Mouse (Mus musculus): ENCODE measurements around the gene Hoxc9.

The Hoxc9 gene

DNA sequence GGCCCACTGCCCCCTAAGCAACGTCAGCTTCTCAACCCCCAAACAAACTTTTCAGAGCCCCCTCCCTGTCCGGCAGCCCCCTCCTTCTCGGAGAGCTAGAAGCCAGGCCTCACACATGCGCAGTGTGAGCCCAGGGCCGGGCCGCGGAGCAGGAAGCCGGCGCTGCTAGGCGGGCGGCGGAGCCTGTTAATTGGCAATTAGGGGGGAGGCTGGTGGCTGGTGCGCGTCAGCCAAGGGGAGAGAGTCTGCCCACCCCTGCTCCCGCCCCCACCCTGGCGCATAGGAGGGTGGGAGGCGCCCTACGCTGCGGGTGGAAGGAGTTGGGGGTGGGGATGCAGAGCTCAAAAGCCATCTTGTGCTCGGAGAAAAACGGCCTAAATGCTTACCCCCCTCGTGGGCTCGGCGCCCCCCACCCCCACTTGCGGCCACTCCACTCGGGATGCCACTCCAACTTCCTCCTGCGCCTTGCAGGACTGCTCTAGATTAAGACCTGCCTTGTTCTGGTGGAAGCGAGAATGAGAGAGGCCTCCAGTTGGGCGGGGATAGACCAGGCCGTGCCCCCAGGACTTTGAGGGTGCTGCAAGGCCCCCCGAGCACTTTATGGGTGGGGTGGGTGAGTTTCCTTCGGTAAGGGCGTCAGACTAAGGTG lies 23.1 kb downstream of the Hoxc9 start:
- DNase-seq (ENCODE audit: low spot score): peak; percentile 86

DNA sequence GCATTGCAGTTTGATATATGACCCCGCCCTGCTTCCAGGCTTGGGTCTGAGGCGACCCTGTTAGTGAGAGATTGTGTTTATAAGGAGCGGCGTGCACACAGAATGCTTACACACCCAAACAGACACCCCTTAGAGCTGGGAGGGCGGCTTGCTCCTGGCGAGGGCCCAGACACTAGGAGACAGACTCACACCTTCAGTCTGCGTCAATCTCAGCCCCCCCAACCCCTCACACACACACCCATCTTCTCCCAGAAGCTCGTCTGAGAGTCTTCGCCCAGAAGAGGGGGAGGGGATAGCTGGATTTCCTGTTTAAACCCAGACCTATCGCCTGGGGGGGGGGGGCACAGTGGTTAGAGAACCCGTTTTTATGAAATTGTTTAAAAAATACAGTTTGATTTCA lies 23.7 kb downstream of the Hoxc9 start:
- no peak for DNase-seq (ENCODE audit: low spot score)

DNA sequence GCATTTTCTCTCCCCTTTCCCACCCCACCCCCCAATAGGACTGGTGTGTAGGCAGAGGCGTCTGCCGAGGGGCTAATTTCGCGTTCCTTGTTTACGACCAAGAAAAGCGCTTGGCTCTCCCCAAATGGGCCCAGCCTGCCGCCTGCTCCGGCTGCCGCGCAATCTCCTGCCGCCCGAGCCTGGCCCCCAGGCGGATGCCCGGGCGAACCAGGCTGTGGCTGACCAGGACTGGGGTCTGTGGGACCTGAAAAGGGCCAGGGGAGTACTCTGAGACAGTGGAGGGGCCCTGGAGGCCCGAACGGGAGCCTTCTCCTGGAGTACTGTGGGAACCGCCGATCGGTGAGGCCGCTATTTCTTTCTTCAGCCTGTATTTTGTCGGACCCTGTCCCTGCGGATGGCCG lies 24.3 kb downstream of the Hoxc9 start:
- no peak for DNase-seq (ENCODE audit: low spot score)

- DNase-seq (ENCODE audit: low spot score): no peak
Measured at GRCm38 (mm10) chr15:103001370-103001769, 25.1 kb downstream of the Hoxc9 start.

- DNase-seq (ENCODE audit: low spot score): no peak
Measured at GRCm38 (mm10) chr15:103002156-103002555, 25.9 kb downstream of the Hoxc9 start.

GRCm38 (mm10) chr15:103002821-103003448 lies 26.7 kb downstream of the Hoxc9 start:
- no peak for DNase-seq (ENCODE audit: low spot score)

DNA sequence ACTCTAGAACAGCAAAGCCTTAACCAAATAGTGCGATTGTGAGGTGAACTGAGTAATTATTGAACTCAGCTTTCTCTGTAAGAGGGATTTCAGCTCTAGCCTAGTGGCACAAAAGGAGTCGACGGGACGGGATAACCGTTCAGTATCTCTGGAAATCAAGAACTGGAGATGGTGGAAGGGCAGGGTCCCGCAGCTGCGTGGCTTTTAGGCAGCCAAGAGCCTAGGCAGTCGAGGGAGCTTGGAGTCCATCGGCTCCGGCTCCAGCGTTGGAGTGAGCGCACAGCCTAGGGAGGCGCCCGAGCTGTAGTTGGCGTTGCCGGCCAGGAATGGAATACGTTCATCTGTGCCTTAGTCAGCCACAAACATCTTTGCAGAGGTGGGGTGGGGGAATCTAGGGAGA lies 29.1 kb downstream of the Hoxc9 start:
- DNase-seq (ENCODE audit: low spot score): no peak

GRCm38 (mm10) chr15:103005797-103006196 lies 29.6 kb downstream of the Hoxc9 start:
- no peak for DNase-seq (ENCODE audit: low spot score)

- DNase-seq (ENCODE audit: low spot score): no peak
Measured at GRCm38 (mm10) chr15:103006326-103006725, 30.1 kb downstream of the Hoxc9 start.

- DNase-seq (ENCODE audit: low spot score): peak; percentile 79
Measured at GRCm38 (mm10) chr15:103009265-103010111, 33.2 kb downstream of the Hoxc9 start.

GRCm38 (mm10) chr15:103010112-103010846 lies 34.0 kb downstream of the Hoxc9 start:
- no peak for DNase-seq (ENCODE audit: low spot score)

DNA sequence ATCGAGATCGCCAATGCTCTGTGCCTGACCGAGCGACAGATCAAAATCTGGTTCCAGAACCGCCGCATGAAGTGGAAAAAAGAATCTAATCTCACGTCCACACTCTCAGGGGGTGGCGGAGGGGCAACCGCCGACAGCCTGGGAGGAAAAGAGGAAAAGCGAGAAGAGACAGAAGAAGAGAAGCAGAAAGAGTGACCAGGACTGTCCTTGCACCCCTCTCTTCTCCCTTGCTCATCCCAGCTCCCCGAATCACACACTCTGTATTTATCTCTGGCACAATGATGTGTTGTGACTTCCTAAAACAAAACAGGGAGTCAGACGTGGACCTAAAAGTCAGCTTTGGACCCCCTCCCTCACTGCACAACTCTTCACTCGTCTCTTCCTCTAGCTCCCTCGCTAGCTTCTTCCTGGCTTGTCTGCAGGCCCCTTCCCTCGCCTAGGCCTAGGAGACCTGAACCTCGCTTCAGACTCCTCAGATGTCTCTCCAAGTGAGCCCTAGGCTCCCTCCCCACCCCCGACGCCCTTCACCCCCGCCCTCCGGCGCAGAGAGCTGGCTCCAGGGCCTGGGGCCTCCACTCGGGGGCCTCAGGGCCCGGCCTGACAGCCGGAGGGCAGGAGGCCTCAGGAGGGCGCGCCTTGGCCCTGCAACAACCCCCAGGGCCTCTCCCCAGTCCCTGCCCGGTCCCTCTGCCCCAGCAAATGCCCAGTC lies 34.8 kb downstream of the Hoxc9 start:
- peak; percentile 67 for DNase-seq (ENCODE audit: low spot score)

DNA sequence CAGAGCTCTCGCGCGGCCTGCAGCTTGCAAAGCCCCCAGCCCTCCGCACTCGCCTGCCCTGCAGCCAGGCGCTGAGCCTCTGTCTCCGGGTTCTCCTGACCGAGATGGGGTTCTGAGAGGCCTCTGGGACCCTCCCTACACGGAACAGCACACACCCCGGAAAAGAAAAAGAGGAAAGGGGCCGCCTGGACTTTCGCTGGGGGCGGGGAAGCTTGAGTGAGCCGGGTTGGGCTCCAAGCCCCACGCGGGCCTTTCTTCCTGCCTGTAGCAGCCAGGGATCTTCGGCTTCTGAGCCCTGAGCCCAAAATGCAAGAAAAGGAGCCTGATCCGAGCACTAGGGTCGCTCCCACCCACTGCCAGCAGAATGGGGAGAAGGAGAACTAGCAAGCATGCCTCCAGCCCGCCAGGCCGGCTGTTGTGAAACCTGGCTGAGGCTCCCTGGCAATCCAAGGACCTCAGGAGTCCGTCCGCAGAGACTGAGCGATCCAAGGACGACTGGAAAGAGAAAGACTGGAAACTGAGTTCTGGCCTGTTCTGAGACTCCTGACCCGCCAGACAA lies 35.8 kb downstream of the Hoxc9 start:
- DNase-seq (ENCODE audit: low spot score): peak; percentile 58

- DNase-seq (ENCODE audit: low spot score): peak; percentile 89
Measured at GRCm38 (mm10) chr15:103013238-103013984, 37.2 kb downstream of the Hoxc9 start.

DNA sequence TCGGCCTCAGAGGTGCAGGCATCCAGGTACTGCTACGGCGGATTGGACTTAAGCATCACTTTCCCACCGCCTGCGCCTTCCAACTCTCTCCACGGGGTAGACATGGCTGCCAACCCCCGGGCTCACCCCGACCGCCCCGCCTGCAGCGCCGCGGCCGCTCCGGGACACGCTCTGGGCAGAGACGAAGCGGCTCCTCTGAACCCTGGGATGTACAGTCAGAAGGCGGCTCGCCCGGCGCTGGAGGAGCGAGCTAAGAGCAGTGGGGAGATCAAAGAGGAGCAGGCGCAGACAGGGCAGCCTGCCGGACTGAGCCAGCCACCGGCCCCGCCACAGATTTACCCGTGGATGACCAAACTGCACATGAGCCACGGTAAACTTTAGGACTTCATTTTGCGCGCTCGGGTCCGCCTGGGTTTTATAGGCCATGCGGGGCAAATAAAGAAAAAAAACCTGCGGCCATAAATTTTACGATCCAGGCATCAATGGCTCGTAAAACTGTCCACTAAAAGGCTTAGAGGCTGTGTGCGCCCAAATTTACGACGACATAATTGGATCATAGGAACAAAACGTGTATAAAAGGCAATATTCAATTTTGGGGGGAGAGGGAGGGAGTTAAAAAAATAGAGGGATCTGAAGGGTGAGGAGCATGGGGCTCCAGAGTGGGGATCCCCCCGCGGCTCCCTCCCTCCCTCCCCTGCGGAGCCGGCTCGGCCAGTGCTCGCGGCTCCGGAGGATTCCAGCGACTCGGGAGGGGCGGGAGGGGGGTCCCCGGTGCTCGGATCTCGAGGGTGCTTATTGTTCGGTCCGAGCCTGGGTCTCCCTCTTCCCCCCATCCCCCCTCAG lies 38.1 kb downstream of the Hoxc9 start:
- DNase-seq (ENCODE audit: low spot score): peak; percentile 84

GRCm38 (mm10) chr15:103015009-103015399 lies 38.8 kb downstream of the Hoxc9 start:
- DNase-seq (ENCODE audit: low spot score): no peak

GRCm38 (mm10) chr15:103015406-103016166 lies 39.3 kb downstream of the Hoxc9 start:
- no peak for DNase-seq (ENCODE audit: low spot score)

GRCm38 (mm10) chr15:103018636-103019035 lies 42.4 kb downstream of the Hoxc9 start, which contains the start of gene Hoxc4:
TSS of gene Hoxc4 (plus strand) at chr15:103018934.
- DNase-seq (ENCODE audit: low spot score): no peak

DNA sequence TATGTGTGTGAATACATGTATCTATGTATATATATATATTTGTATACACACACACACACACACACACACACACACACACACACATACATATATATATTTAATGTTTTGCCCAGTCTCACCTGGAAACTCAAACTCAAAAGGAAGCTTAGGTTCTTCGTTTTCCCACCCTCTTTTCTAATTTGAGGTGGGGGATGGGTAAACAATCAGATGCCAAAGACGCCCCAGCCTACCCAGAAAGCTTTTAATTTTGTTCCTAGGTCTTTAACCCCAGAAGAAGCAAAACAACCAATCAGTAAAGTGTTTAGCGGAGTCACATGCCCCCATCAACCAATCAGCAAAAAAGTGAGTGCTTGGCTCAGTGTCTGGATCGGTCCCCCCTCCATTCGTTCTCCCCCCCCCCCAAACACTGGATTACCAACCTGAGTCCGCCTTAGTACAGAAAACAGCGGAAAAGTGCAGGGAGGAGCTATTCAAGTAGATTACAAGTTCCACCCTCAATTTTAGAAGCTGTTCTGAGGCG lies 44.7 kb downstream of the Hoxc9 start:
- no peak for DNase-seq (ENCODE audit: low spot score)
